In the genomic region with DNA sequence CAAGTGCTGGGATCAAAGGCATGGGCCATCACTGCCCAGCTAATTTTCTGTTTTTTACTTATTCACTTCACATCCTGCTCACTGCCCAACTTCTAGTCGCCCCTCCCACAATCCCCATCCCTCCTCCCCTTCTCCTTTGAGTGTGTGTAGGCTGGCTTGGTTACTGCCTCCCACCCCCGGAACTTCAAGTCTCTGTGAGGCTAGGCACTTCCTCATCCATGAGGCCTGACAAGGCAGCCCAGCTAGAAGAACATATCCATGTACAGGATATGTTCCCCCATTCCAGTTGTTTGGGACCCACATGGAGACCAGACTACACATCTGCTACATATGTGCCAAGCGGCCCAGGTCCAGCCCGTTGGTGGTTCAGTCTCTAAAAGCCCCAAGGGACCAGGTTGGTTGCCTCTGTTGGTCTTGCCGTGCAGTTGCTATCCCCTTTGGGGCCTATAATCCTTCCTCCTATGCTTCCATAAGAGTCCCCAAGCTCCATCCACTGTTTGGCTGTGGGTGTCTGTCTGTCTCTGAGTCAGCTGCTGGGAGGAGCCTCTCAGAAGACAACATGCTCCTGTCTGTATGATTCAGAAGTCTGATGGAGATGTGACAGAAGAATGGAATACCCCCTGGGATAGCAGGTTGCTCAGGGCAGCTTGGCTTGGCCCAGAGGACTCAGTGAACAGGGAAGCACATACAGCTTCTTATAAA, we compare ENCODE assay signal across 15 mouse cellular contexts.
DNase-seq lines count a peak whose midpoint lies in the region; ATAC-seq and TF ChIP-seq lines count a peak whose summit lies in the region.
"Had no signal": no experiment of that assay in that cellular context is flagged by ENCODE, and none has a peak within 500 bp of the region (broad histone marks: within the 10 kb centered on the region; RNA-seq: fewer than 3 reads in every experiment).

No protein-coding gene starts in this region.

- 0 out of 2 replicates have a peak, but pooled peaks have one; percentile 13 for TF ChIP-seq EP300 in liver, postnatal 0 days (IDR thresholded peaks at IDR 0.05; ENCODE audit: low read depth)

- 50% methylated on average over 5 of the region's 5 CpGs for WGBS in liver, postnatal 0 days (ENCODE audit: insufficient replicate concordance)
- WGBS in hindbrain, embryonic 13.5 days = 83% methylated on average over 5 of the region's 5 CpGs

- no peak overlapping the region for H3K4me3 ChIP-seq in liver, postnatal 0 days (ENCODE audit: low read depth, low read length)
- H3K4me3 ChIP-seq in hindbrain, embryonic 13.5 days = no peak overlapping the region
- H3K4me3 ChIP-seq: embryonic facial prominence, embryonic 13.5 days; forebrain, embryonic 12.5 days; heart, embryonic 12.5 days; hindbrain, embryonic 12.5 days; limb, embryonic 15.5 days had no signal

- peak; percentile 33 to 76 for DNase-seq in adrenal gland, adult (ENCODE audit: inconsistent age in 2 of 2, low spot score in 1 of 2)
- no peak for DNase-seq in adrenal gland, postnatal 14 days
- peak; percentile 41 for DNase-seq in thymus, postnatal 14 days
- DNase-seq in thymus, adult 18-20 months = no peak
- peak; percentile 41 for DNase-seq in liver, postnatal 0 days
- DNase-seq in thymus, postnatal 25 days = peak; percentile 35
- no peak for DNase-seq in ovary, adult 18-20 months (ENCODE audit: low spot score)
- DNase-seq: cerebellum, adult 9-11 months; retina, postnatal 1 day had no signal

- H3K9ac ChIP-seq in liver, postnatal 0 days (replicated peaks) = no peak overlapping the region
- no peak overlapping the region for H3K9ac ChIP-seq in hindbrain, embryonic 13.5 days
- H3K9ac ChIP-seq: embryonic facial prominence, embryonic 13.5 days; forebrain, embryonic 12.5 days; heart, embryonic 12.5 days; hindbrain, embryonic 12.5 days; limb, embryonic 15.5 days had no signal

- H3K27me3 ChIP-seq in liver, postnatal 0 days (ENCODE audit: insufficient read depth, low read length) = no peaks in the 10 kb centered on the region
- H3K27me3 ChIP-seq in hindbrain, embryonic 13.5 days = no peaks in the 10 kb centered on the region
- H3K27me3 ChIP-seq: embryonic facial prominence, embryonic 13.5 days; forebrain, embryonic 12.5 days; heart, embryonic 12.5 days; hindbrain, embryonic 12.5 days; limb, embryonic 15.5 days had no signal

- H3K27ac ChIP-seq in liver, postnatal 0 days (ENCODE audit: low read depth) = no peak overlapping the region
- H3K27ac ChIP-seq in hindbrain, embryonic 13.5 days = no peak overlapping the region
- H3K27ac ChIP-seq: embryonic facial prominence, embryonic 13.5 days; forebrain, embryonic 12.5 days; hindbrain, embryonic 12.5 days; limb, embryonic 15.5 days had no signal

- TF ChIP-seq CTCF in liver, postnatal 0 days (IDR thresholded peaks at IDR 0.05; ENCODE audit: low read depth) = no peak

- H3K4me2 ChIP-seq in liver, postnatal 0 days (ENCODE audit: low read depth, low read length) = no peak overlapping the region
- H3K4me2 ChIP-seq in hindbrain, embryonic 13.5 days = no peak overlapping the region
- H3K4me2 ChIP-seq: embryonic facial prominence, embryonic 13.5 days; forebrain, embryonic 12.5 days; heart, embryonic 12.5 days; hindbrain, embryonic 12.5 days; limb, embryonic 15.5 days had no signal

- no peaks in the 10 kb centered on the region for H3K36me3 ChIP-seq in liver, postnatal 0 days (replicated peaks; ENCODE audit: insufficient read depth, low read length)
- no peaks in the 10 kb centered on the region for H3K36me3 ChIP-seq in hindbrain, embryonic 13.5 days
- H3K36me3 ChIP-seq: embryonic facial prominence, embryonic 13.5 days; forebrain, embryonic 12.5 days; heart, embryonic 12.5 days; hindbrain, embryonic 12.5 days; limb, embryonic 15.5 days had no signal

- peaks cover 9% of the 10 kb centered on the region for H3K4me1 ChIP-seq in liver, postnatal 0 days (ENCODE audit: insufficient read depth)
- H3K4me1 ChIP-seq in hindbrain, embryonic 13.5 days (replicated peaks) = no peaks in the 10 kb centered on the region
- H3K4me1 ChIP-seq: embryonic facial prominence, embryonic 13.5 days; forebrain, embryonic 12.5 days; hindbrain, embryonic 12.5 days; limb, embryonic 15.5 days had no signal

- ATAC-seq in liver, postnatal 0 days = peak; percentile 43; the same call in 1 of the 2 replicates
- ATAC-seq in hindbrain, embryonic 13.5 days (ENCODE audit: low FRiP score) = no peak

- no peaks in the 10 kb centered on the region for H3K9me3 ChIP-seq in liver, postnatal 0 days (ENCODE audit: low read length)
- no peaks in the 10 kb centered on the region for H3K9me3 ChIP-seq in hindbrain, embryonic 13.5 days
- H3K9me3 ChIP-seq: embryonic facial prominence, embryonic 13.5 days; forebrain, embryonic 12.5 days; heart, embryonic 12.5 days; hindbrain, embryonic 12.5 days; limb, embryonic 15.5 days had no signal

Comparison
In these comparisons a context has a peak if more than half of its experiments do, and no peak if none do; other contexts are left out.
1. DNase-seq: peak in adrenal gland, adult (2 of 2), thymus, postnatal 14 days (single experiment), liver, postnatal 0 days (single experiment) and thymus, postnatal 25 days (single experiment); none in adrenal gland, postnatal 14 days (single experiment), thymus, adult 18-20 months (0 of 2) and ovary, adult 18-20 months (single experiment).